Mouse (Mus musculus) C2C12 (cell line): ENCODE results near the gene Mlh1.

ENCODE experiments used
- CTCF ChIP-seq: IDR thresholded peaks from one replicate; pipeline ENCODE4 v1.5.1; 2011; ENCODE audit not compliant: control insufficient read depth, insufficient read depth, insufficient read length
- MAX ChIP-seq: IDR thresholded peaks from one replicate; pipeline ENCODE4 v1.6.1; 2011; ENCODE audit warnings: mild to moderate bottlenecking, control low read depth
- MYOD1 ChIP-seq: IDR thresholded peaks from one replicate; pipeline ENCODE4 v1.6.1; 2011; ENCODE audit warnings: low read depth; ENCODE audit not compliant: control insufficient read depth, insufficient read length

- TF ChIP-seq MYOD1 (no peak), CTCF (no peak), MAX (no peak)
Measured at GRCm38 (mm10) chr9:111234701-111235100, 36.9 kb downstream of the Mlh1 start.
